Mouse (Mus musculus) frontal cortex, postnatal 25 days (tissue): ENCODE measurements around the gene 9430038I01Rik.
"Not testable (repeated sequence)": the region's sequence is repeated elsewhere in the genome, so short reads cannot be mapped to it uniquely, and the experiment has no call there.

ENCODE experiments used
- DNase-seq, 2 experiments: peaks; one replicate each; pipeline ENCODE4 v3.0.0; 2022; ENCODE audit warnings: low spot score in 2 of 2

Gene 9430038I01Rik

GRCm38 (mm10) chr7:137410337-137411197 is at the start of gene 9430038I01Rik:
TSS of gene 9430038I01Rik (minus strand) at chr7:137410762.
- DNase-seq = peak; percentile 89 to 92

GRCm38 (mm10) chr7:137445321-137445720 is 34.8 kb upstream of the 9430038I01Rik start:
- DNase-seq = no peak

- no peak for DNase-seq
Measured at GRCm38 (mm10) chr7:137442951-137443350, 32.4 kb upstream of the 9430038I01Rik start.

GRCm38 (mm10) chr7:137438962-137439361 is 28.4 kb upstream of the 9430038I01Rik start:
- DNase-seq = not testable (repeated sequence)

- DNase-seq = peak; percentile 8 to 20
Measured at GRCm38 (mm10) chr7:137438179-137438550, 27.6 kb upstream of the 9430038I01Rik start.

- peak; percentile 83 to 91 for DNase-seq
Measured at GRCm38 (mm10) chr7:137437440-137438178, 27.0 kb upstream of the 9430038I01Rik start, which contains the start of gene Glrx3. TSS of gene Glrx3 (plus strand) at chr7:137437614.

- no peak for DNase-seq
Measured at GRCm38 (mm10) chr7:137436901-137437300, 26.3 kb upstream of the 9430038I01Rik start.

GRCm38 (mm10) chr7:137431769-137432603 is 21.4 kb upstream of the 9430038I01Rik start:
- no peak for DNase-seq

- DNase-seq = no peak
Measured at GRCm38 (mm10) chr7:137426693-137427092, 16.1 kb upstream of the 9430038I01Rik start.

GRCm38 (mm10) chr7:137421236-137421635 is 10.7 kb upstream of the 9430038I01Rik start:
- no peak for DNase-seq

- DNase-seq = no peak
Measured at GRCm38 (mm10) chr7:137420550-137420949, 10.0 kb upstream of the 9430038I01Rik start.

GRCm38 (mm10) chr7:137414710-137415109 is 4.1 kb upstream of the 9430038I01Rik start:
- no peak for DNase-seq

- DNase-seq = no peak
Measured at GRCm38 (mm10) chr7:137407428-137408058, 3.0 kb downstream of the 9430038I01Rik start.

GRCm38 (mm10) chr7:137404146-137404545 is 6.4 kb downstream of the 9430038I01Rik start:
- DNase-seq = no peak

- DNase-seq = no peak
Measured at GRCm38 (mm10) chr7:137398973-137399372, 11.6 kb downstream of the 9430038I01Rik start.

GRCm38 (mm10) chr7:137397361-137397910 is 13.1 kb downstream of the 9430038I01Rik start:
- DNase-seq = no peak

GRCm38 (mm10) chr7:137395421-137395820 is 15.1 kb downstream of the 9430038I01Rik start:
- DNase-seq = no peak

GRCm38 (mm10) chr7:137387863-137388262 is 22.7 kb downstream of the 9430038I01Rik start:
- DNase-seq = no peak

- no peak for DNase-seq
Measured at GRCm38 (mm10) chr7:137374996-137375395, 35.6 kb downstream of the 9430038I01Rik start.

GRCm38 (mm10) chr7:137371770-137372169 is 38.8 kb downstream of the 9430038I01Rik start:
- DNase-seq = no peak

- no peak for DNase-seq
Measured at GRCm38 (mm10) chr7:137370175-137370574, 40.4 kb downstream of the 9430038I01Rik start.
